Mouse (Mus musculus): ENCODE results near the gene Stc2.

GRCm38 (mm10) chr11:31387526-31387925 lies 17.7 kb upstream of the Stc2 start:
- TF ChIP-seq POLR2A (IDR thresholded peaks at IDR 0.05; ENCODE audit: low read depth, low read length) = no peak
- TF ChIP-seq CTCF (conservative IDR thresholded peaks at IDR 0.05; ENCODE audit: insufficient read depth, insufficient read length, low read depth, low read length) = no peak

All from kidney, adult 2 months (tissue).